Mouse (Mus musculus): ENCODE measurements around the gene Armh3. TPM values are rescaled to one million over a fixed set of nuclear protein-coding genes. Genes with fewer than 3 reads are reported as not detected.

Armh3 gene
- total and polyA plus RNA-seq, 2 experiments from 2014 or later: 16.5 to 17.5 TPM

DNA sequence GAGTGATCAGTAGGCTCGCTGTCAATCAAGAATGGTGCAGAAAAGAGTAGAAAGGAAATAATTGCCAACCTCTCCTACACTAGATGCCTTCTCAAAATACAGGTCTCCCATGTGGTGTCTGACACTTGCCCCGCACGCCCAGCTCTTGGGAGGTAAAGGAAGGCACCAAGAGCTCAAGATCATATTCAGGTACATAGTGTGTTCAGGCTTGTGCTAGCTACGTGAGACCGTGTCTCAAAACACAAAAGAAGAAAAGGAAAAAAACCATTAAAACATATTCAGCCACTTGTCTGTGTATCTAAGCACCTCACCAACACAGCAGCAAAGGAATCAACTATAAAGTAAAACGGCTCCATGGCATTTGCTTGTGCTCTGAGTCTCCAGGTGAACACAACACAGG is 85.9 kb downstream of the Armh3 start:
- DNase-seq (ENCODE audit: low spot score) (no peak), ATAC-seq (no peak)
- H3K4me1 ChIP-seq (ENCODE audit: insufficient read depth, low read length): no peaks in the 10 kb centered on the region; the same call in 1 of the 2 replicates
- no peak for TF ChIP-seq CTCF (IDR thresholded peaks at IDR 0.05; ENCODE audit: low read depth)
- H3K9me3 ChIP-seq (ENCODE audit: low read length): no peaks in the 10 kb centered on the region
- H3K9ac ChIP-seq (replicated peaks; ENCODE audit: low read length): no peak overlapping the region
- H3K36me3 ChIP-seq (ENCODE audit: insufficient read depth, low read length): no peaks in the 10 kb centered on the region
- no peak overlapping the region for H3K4me3 ChIP-seq (ENCODE audit: low read length)
- 91% methylated on average over 6 of the region's 6 CpGs for WGBS
- H3K4me2 ChIP-seq (ENCODE audit: low read depth, low read length): no peak overlapping the region
- no peak overlapping the region for H3K27ac ChIP-seq
- no peaks in the 10 kb centered on the region for H3K27me3 ChIP-seq (ENCODE audit: insufficient read depth, low read length)

DNA sequence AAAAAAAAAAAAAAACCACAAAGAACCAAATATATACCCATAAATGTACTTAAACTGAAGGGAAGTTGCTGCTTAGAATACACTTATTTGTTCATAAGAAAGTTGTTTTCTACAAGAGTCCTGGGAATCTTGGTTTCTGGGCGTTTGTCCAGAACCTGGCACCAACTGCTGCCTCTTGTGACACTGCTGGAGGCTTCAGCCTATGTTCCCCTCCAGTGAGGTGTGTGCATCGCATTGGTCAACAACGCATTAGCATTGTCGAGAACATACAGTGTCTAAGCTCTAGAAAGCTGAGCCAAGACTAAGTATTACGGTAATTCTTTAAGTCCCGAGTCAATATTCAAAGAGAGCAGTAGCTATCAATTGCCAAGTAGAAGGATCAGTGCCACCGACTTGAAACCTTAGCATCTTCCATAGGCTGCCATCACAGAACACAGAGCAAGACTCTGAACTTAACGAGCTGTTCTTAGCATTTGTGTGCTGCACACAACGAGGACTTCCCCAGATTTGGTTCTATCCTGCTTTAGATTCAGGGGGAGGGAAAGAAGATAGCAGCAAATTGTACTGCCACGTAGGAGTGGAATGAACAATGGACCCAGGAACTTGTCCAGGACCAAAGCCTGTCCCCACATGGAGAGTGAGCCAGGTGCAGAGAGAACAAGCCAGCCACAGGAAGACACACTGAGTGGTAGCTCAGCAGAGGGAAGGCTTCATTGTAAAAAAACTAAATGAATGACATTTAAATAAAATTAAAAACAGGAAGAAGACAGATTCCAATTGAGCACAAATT is 86.9 kb downstream of the Armh3 start:
- Histone ChIP-seq H3K9me3 (ENCODE audit: low read length) (no peaks in the 10 kb centered on the region), H3K4me1 (ENCODE audit: insufficient read depth, low read length) (no peaks in the 10 kb centered on the region), H3K4me2 (ENCODE audit: low read depth, low read length) (no peak overlapping the region), H3K9ac (replicated peaks; ENCODE audit: low read length) (no peak overlapping the region), H3K4me3 (ENCODE audit: low read length) (no peak overlapping the region), H3K27me3 (ENCODE audit: insufficient read depth, low read length) (no peaks in the 10 kb centered on the region), H3K36me3 (ENCODE audit: insufficient read depth, low read length) (no peaks in the 10 kb centered on the region), H3K27ac (no peak overlapping the region)
- ATAC-seq: no peak
- no peak for TF ChIP-seq CTCF (IDR thresholded peaks at IDR 0.05; ENCODE audit: low read depth)
- peak; percentile 25 for DNase-seq (ENCODE audit: low spot score)
- 63% methylated on average over 10 of the region's 10 CpGs for WGBS

DNA sequence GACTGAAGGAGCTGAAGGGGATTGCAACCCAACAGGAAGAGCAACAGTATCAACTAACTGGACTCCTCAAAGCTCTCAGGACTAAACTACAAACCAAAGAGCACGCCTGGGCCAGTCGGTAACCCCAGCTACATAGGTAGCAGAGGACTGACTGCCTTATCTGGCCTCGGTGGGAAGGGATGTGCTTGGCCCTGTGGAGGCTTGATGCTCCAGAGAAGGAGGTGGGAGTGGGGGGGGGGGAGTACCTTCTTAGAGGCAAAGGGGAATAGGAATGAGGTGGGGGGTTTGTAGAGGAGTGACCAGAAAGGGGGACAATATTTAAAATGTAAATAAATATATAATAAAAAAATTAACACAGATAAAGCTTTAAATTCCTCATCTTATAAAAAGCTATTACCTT is 90.0 kb downstream of the Armh3 start:
- ATAC-seq: no peak
- Histone ChIP-seq H3K4me1 (ENCODE audit: insufficient read depth, low read length) (no peaks in the 10 kb centered on the region), H3K4me3 (ENCODE audit: low read length) (no peak overlapping the region), H3K36me3 (ENCODE audit: insufficient read depth, low read length) (no peaks in the 10 kb centered on the region), H3K27me3 (ENCODE audit: insufficient read depth, low read length) (no peaks in the 10 kb centered on the region), H3K4me2 (ENCODE audit: low read depth, low read length) (no peak overlapping the region), H3K27ac (no peak overlapping the region), H3K9me3 (ENCODE audit: low read length) (no peaks in the 10 kb centered on the region), H3K9ac (replicated peaks; ENCODE audit: low read length) (no peak overlapping the region)
- DNase-seq (ENCODE audit: low spot score): no peak
- no peak for TF ChIP-seq CTCF (IDR thresholded peaks at IDR 0.05; ENCODE audit: low read depth)
- 93% methylated on average over 3 of the region's 3 CpGs for WGBS

DNA sequence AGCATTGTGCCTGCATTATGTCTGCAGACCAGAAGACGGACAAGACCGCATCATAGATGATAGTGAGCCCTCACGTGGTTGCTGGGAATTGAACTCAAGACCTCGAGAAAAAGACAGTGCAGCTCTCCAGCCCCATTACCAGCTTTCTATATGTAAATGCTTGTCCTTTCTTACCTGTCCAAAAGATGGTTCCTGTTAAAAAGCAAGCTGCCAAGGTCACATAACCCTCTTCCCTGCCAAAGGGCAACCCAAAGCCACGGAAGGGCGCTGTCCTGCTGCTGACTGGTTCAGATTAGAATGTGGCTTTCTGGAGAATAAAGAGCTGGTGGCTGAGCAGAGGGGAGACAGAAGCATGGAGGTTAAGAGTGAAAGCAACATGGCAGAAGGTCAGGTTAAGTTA is 90.9 kb downstream of the Armh3 start:
- H3K4me1 ChIP-seq (ENCODE audit: insufficient read depth, low read length): no peaks in the 10 kb centered on the region
- H3K36me3 ChIP-seq (ENCODE audit: insufficient read depth, low read length): no peaks in the 10 kb centered on the region
- H3K9me3 ChIP-seq (ENCODE audit: low read length): no peaks in the 10 kb centered on the region
- H3K4me2 ChIP-seq (ENCODE audit: low read depth, low read length): no peak overlapping the region
- DNase-seq (ENCODE audit: low spot score): no peak
- TF ChIP-seq CTCF (IDR thresholded peaks at IDR 0.05; ENCODE audit: low read depth): no peak
- no peak overlapping the region for H3K4me3 ChIP-seq (ENCODE audit: low read length)
- no peak for ATAC-seq
- WGBS: 94% methylated on average over 6 of the region's 6 CpGs
- no peak overlapping the region for H3K9ac ChIP-seq (replicated peaks; ENCODE audit: low read length)
- H3K27me3 ChIP-seq (ENCODE audit: insufficient read depth, low read length): no peaks in the 10 kb centered on the region
- no peak overlapping the region for H3K27ac ChIP-seq

DNA sequence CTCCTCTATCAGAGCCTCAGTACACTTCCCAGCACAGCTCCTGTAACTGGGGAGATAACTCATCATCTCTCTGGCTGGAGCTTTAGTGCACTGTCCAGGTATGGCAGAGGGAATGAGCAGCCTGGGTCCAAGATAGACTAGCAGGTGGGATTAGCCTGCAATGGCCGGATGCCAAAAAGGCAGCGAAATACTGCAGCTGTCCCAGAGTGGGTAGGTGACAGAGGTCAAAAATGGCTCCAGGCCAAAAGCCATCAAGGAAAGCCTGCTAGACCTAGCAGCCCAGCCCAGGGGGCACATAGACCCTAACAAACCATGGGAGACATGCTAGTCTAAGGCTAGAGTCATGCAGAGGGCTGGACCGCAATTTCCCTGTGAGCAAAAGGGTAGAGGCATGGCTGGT is 94.4 kb downstream of the Armh3 start:
- H3K27me3 ChIP-seq (ENCODE audit: insufficient read depth, low read length): no peaks in the 10 kb centered on the region
- H3K36me3 ChIP-seq (ENCODE audit: insufficient read depth, low read length): no peaks in the 10 kb centered on the region
- no peak overlapping the region for H3K27ac ChIP-seq
- WGBS: 61% methylated on average over 3 of the region's 3 CpGs
- H3K9ac ChIP-seq (replicated peaks; ENCODE audit: low read length): no peak overlapping the region
- H3K9me3 ChIP-seq (ENCODE audit: low read length): no peaks in the 10 kb centered on the region
- ATAC-seq (no peak), DNase-seq (ENCODE audit: low spot score) (peak; percentile 24)
- no peak overlapping the region for H3K4me2 ChIP-seq (ENCODE audit: low read depth, low read length)
- H3K4me1 ChIP-seq (ENCODE audit: insufficient read depth, low read length): no peaks in the 10 kb centered on the region
- H3K4me3 ChIP-seq (ENCODE audit: low read length): no peak overlapping the region
- no peak for TF ChIP-seq CTCF (IDR thresholded peaks at IDR 0.05; ENCODE audit: low read depth)

DNA sequence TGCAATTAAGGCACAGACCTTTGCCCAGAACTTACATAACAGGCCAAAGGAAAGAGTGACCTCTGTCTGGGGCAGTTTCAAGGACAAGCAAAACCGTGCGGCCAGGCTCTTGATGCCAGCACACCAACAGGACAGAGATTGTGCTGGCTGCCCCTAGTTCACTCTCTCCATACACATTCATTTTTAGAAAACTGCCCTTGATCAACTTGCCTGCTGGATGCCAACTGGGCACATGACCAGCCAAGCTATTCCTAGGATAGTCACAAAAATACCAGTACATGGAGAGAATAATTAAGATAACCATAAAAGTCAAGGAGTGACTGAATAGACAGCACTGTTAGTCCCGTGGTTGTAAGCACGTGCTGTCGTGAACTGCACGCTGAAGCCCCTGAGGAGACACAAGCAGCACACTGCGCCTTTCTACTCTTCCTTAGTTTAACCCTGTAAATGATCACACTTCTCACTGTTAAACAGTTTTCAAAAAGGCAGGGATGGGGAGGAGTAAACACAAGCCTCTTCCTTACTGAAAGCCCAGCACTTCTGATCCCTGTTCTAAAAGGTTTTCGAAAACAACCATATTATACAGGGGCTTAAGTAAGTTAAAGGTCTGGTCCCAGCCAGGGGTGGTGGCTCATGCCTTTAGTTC is 95.8 kb downstream of the Armh3 start:
- Histone ChIP-seq H3K9ac (replicated peaks; ENCODE audit: low read length) (no peak overlapping the region), H3K27ac (no peak overlapping the region), H3K36me3 (ENCODE audit: insufficient read depth, low read length) (no peaks in the 10 kb centered on the region), H3K4me1 (ENCODE audit: insufficient read depth, low read length) (no peaks in the 10 kb centered on the region), H3K4me3 (ENCODE audit: low read length) (no peak overlapping the region), H3K4me2 (ENCODE audit: low read depth, low read length) (no peak overlapping the region), H3K27me3 (ENCODE audit: insufficient read depth, low read length) (no peaks in the 10 kb centered on the region), H3K9me3 (ENCODE audit: low read length) (no peaks in the 10 kb centered on the region)
- no peak for ATAC-seq
- TF ChIP-seq CTCF (IDR thresholded peaks at IDR 0.05; ENCODE audit: low read depth): no peak
- WGBS: 58% methylated on average over 8 of the region's 8 CpGs
- no peak for DNase-seq (ENCODE audit: low spot score)

DNA sequence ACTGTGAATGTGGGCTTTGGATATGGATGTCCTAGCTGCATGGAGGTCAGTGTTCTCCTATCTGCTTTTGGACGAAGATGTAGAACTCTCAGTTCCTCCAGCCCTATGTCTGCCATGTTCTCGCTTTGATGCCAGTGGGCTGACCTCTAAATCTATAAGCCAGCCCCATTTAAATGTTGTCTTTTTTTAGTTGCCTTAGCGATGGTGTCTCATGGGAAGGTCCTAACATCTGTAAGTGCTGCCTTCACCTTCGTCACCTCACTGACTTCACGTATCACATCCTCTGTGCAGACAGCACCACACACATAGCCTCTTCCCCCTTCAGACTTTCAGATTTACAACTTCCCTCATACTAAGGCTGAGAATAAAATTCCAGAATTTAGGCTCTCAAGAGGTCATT is 97.5 kb downstream of the Armh3 start:
- Histone ChIP-seq H3K36me3 (ENCODE audit: insufficient read depth, low read length) (no peaks in the 10 kb centered on the region), H3K27ac (no peak overlapping the region), H3K27me3 (ENCODE audit: insufficient read depth, low read length) (no peaks in the 10 kb centered on the region), H3K4me1 (ENCODE audit: insufficient read depth, low read length) (no peaks in the 10 kb centered on the region), H3K4me2 (ENCODE audit: low read depth, low read length) (no peak overlapping the region), H3K9ac (replicated peaks; ENCODE audit: low read length) (no peak overlapping the region), H3K9me3 (ENCODE audit: low read length) (no peaks in the 10 kb centered on the region), H3K4me3 (ENCODE audit: low read length) (no peak overlapping the region)
- TF ChIP-seq CTCF (IDR thresholded peaks at IDR 0.05; ENCODE audit: low read depth): no peak
- DNase-seq (ENCODE audit: low spot score): no peak
- no peak for ATAC-seq
- 90% methylated on average over 5 of the region's 5 CpGs for WGBS

Measured in hindbrain, postnatal 0 days (tissue).